Mouse (Mus musculus) cerebellum, adult 2 months (tissue): Measurements from ENCODE around the gene Fam84b.

ENCODE experiments used
- CTCF ChIP-seq: fragments of 200-500 bp; IDR thresholded peaks from 2 replicates; pipeline ENCODE4 v1.5.1; 2011; ENCODE audit warnings: low read depth, mild to moderate bottlenecking, control low read depth, low read length, moderate library complexity, borderline replicate concordance; ENCODE audit not compliant: insufficient read depth
- POLR2A ChIP-seq: fragments of 200-500 bp; IDR thresholded peaks from 2 replicates; pipeline ENCODE4 v1.6.1; 2011; ENCODE audit warnings: low read length, control low read depth, borderline replicate concordance; ENCODE audit not compliant: insufficient read depth

DNA sequence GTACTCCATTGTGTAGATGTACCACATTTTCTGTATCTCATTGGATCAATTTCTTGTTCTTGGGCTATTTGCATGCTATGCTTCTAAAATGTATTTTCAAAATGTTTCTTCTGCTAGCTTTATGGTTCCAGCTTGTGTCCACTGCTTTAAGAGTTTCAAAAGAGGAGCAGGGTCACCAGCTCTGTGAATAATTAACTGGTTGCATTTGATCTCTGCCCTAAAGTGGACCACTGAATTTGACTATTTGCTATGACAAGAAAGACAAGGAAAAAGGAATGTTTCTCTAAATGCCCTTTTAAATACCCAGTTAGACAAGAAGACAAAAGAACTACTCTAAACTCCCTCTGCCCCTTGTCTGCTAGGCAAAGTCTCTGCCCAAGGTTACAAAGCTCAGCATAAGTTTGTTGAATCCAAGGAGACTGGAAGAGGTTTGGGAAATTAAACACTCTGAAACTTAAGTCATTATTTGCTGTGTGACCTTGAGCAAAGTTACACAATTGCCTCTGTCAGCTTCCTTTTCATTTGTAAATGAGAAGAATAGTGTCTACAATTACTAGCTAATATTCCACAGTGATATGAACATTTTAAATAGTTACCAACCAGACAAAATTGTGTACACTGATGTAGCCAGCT lies 60.4 kb downstream of the Fam84b start:
- TF ChIP-seq POLR2A: no peak
- no peak for TF ChIP-seq CTCF
